In genomic region chr2:131129836-131130235, GRCm38 (mm10) we compare ENCODE assay signal across 15 mouse cellular contexts. TPM values are rescaled to one million over a fixed set of nuclear protein-coding genes. Genes with fewer than 3 reads are reported as not detected.
DNase-seq lines count a peak whose midpoint lies in the region; ATAC-seq and TF ChIP-seq lines count a peak whose summit lies in the region.
"Had no signal": no experiment of that assay in that cellular context is flagged by ENCODE, and none has a peak within 500 bp of the region (broad histone marks: within the 10 kb centered on the region; RNA-seq: fewer than 3 reads in every experiment).

No protein-coding gene starts in this region.

- no peaks in the 10 kb centered on the region for H3K9me3 ChIP-seq in liver, postnatal 0 days (ENCODE audit: low read length)
- no peaks in the 10 kb centered on the region for H3K9me3 ChIP-seq in hindbrain, embryonic 16.5 days (ENCODE audit: control insufficient read depth, low read length)
- H3K9me3 ChIP-seq: embryonic facial prominence, embryonic 12.5 days; midbrain, embryonic 12.5 days had no signal

- TF ChIP-seq CTCF in liver, postnatal 0 days (IDR thresholded peaks at IDR 0.05; ENCODE audit: low read depth): no peak

- no peaks in the 10 kb centered on the region for H3K36me3 ChIP-seq in liver, postnatal 0 days (replicated peaks; ENCODE audit: insufficient read depth, low read length)
- no peaks in the 10 kb centered on the region for H3K36me3 ChIP-seq in hindbrain, embryonic 16.5 days (ENCODE audit: control insufficient read depth, insufficient read depth, low read length)
- H3K36me3 ChIP-seq: midbrain, embryonic 12.5 days had no signal

- ATAC-seq in liver, postnatal 0 days: peak; percentile 63
- no peak for ATAC-seq in hindbrain, embryonic 16.5 days

- H3K4me3 ChIP-seq in liver, postnatal 0 days (ENCODE audit: low read depth, low read length): no peak overlapping the region
- H3K4me3 ChIP-seq in hindbrain, embryonic 16.5 days (ENCODE audit: low read length): no peak overlapping the region
- H3K4me3 ChIP-seq: embryonic facial prominence, embryonic 12.5 days; midbrain, embryonic 12.5 days had no signal

- 0 out of 2 replicates have a peak overlapping the region, but pooled peaks have one; percentile 21 for H3K9ac ChIP-seq in liver, postnatal 0 days (replicated peaks)
- no peak overlapping the region for H3K9ac ChIP-seq in hindbrain, embryonic 16.5 days (ENCODE audit: low read depth, low read length)
- H3K9ac ChIP-seq: embryonic facial prominence, embryonic 12.5 days; midbrain, embryonic 12.5 days had no signal

- peak overlapping the region; percentile 48; the same call in 1 of the 2 replicates for H3K27ac ChIP-seq in liver, postnatal 0 days (ENCODE audit: low read depth)
- H3K27ac ChIP-seq in hindbrain, embryonic 16.5 days (ENCODE audit: low read depth, low read length): no peak overlapping the region
- H3K27ac ChIP-seq: embryonic facial prominence, embryonic 12.5 days; midbrain, embryonic 12.5 days had no signal

- TF ChIP-seq EP300 in liver, postnatal 0 days (IDR thresholded peaks at IDR 0.05; ENCODE audit: low read depth): peak; percentile 23; the same call in 1 of the 2 replicates

- H3K27me3 ChIP-seq in liver, postnatal 0 days (ENCODE audit: insufficient read depth, low read length): no peaks in the 10 kb centered on the region
- H3K27me3 ChIP-seq in hindbrain, embryonic 16.5 days (replicated peaks; ENCODE audit: control insufficient read depth, insufficient read depth, low read length): no peaks in the 10 kb centered on the region
- H3K27me3 ChIP-seq: embryonic facial prominence, embryonic 12.5 days had no signal

- peaks cover 37% of the 10 kb centered on the region for H3K4me1 ChIP-seq in liver, postnatal 0 days (ENCODE audit: insufficient read depth)
- peaks cover 7% of the 10 kb centered on the region for H3K4me1 ChIP-seq in hindbrain, embryonic 16.5 days (ENCODE audit: control insufficient read depth, insufficient read depth, low read depth, low read length)

- peak overlapping the region; percentile 4 for H3K4me2 ChIP-seq in liver, postnatal 0 days (ENCODE audit: low read depth, low read length)
- H3K4me2 ChIP-seq in hindbrain, embryonic 16.5 days (ENCODE audit: low read length): no peak overlapping the region
- H3K4me2 ChIP-seq: midbrain, embryonic 12.5 days had no signal

- DNase-seq in heart, adult 11 months: peak; percentile 97
- no peak for DNase-seq in heart, adult 8-10 months (ENCODE audit: low spot score)
- peak; percentile 14 to 39 for DNase-seq in urinary bladder, postnatal 4 days (ENCODE audit: low spot score in 2 of 2)
- DNase-seq in urinary bladder, postnatal 36 days (ENCODE audit: low spot score in 2 of 2): no peak
- DNase-seq in liver, postnatal 0 days: no peak
- no peak for DNase-seq in T-cell, adult 2 months (ENCODE audit: low spot score)
- no peak for DNase-seq in left cerebral cortex, adult 11 months (ENCODE audit: low spot score)
- DNase-seq: adrenal gland, adult 8-10 months; cerebellum, adult 8-10 months; gastrocnemius, postnatal 14 days; thymus, postnatal 25 days had no signal

- 56% methylated on average over 5 of the region's 5 CpGs for WGBS in liver, postnatal 0 days (ENCODE audit: insufficient replicate concordance)
- 85% methylated on average over 5 of the region's 5 CpGs for WGBS in hindbrain, embryonic 16.5 days

RNA-seq across cellular contexts. Expression of gene Hspa12b, which starts 2.8 kb away (rescaled TPM):
- 10 to 100 TPM; 21.5 to 33.7 (median 31.0) TPM for total RNA-seq in heart, adult 8-10 months (2022)
- polyA plus RNA-seq in liver, postnatal 0 days (2015; fragmentation: Nextera tagmentation; extraction: Ambion mirVana): 0.65 and 0.67 TPM in 2 replicates
- polyA plus RNA-seq in hindbrain, embryonic 16.5 days (2015; fragmentation: Nextera tagmentation; extraction: Ambion mirVana): 6.5 and 6.9 TPM in 2 replicates

RNA-seq across cellular contexts. Expression of gene Gm11037, which starts 3.5 kb away (rescaled TPM):
- not detected for total RNA-seq in heart, adult 8-10 months (2022)
- polyA plus RNA-seq in liver, postnatal 0 days (2015; fragmentation: Nextera tagmentation; extraction: Ambion mirVana): not detected in 2 replicates
- not detected in 2 replicates for polyA plus RNA-seq in hindbrain, embryonic 16.5 days (2015; fragmentation: Nextera tagmentation; extraction: Ambion mirVana)
- total RNA-seq: adrenal gland, adult 8-10 months; gastrocnemius, postnatal 14 days; left cerebral cortex, postnatal 10 days had no signal
- polyA plus RNA-seq: embryonic facial prominence, embryonic 12.5 days; midbrain, embryonic 12.5 days had no signal

RNA-seq across cellular contexts. Expression of gene 1700037H04Rik, which starts 30.0 kb away (rescaled TPM):
- 10 to 100 TPM in 3 of 4 experiments, 1 to 10 TPM in 1; 9.7 to 12.1 (median 10.5) TPM for total RNA-seq in heart, adult 8-10 months (2022)
- 58.1 and 61.6 TPM in 2 replicates for polyA plus RNA-seq in liver, postnatal 0 days (2015; fragmentation: Nextera tagmentation; extraction: Ambion mirVana)
- 86.6 and 92.7 TPM in 2 replicates for polyA plus RNA-seq in hindbrain, embryonic 16.5 days (2015; fragmentation: Nextera tagmentation; extraction: Ambion mirVana)

RNA-seq across cellular contexts. Expression of gene Siglec1, which starts 43.3 kb away (rescaled TPM):
- 1 to 10 TPM in 3 of 4 experiments, under 1 TPM in 1; 0.98 to 2.4 (median 1.5) TPM for total RNA-seq in heart, adult 8-10 months (2022)
- 1.9 and 2.0 TPM in 2 replicates for polyA plus RNA-seq in liver, postnatal 0 days (2015; fragmentation: Nextera tagmentation; extraction: Ambion mirVana)
- polyA plus RNA-seq in hindbrain, embryonic 16.5 days (2015; fragmentation: Nextera tagmentation; extraction: Ambion mirVana): 0.15 and 0.24 TPM in 2 replicates

RNA-seq across cellular contexts. Expression of gene Cenpb, which starts 50.0 kb away (rescaled TPM):
- 10 to 100 TPM; 89.5 to 93.4 (median 90.3) TPM for total RNA-seq in heart, adult 8-10 months (2022)
- 4.2 and 4.8 TPM in 2 replicates for polyA plus RNA-seq in liver, postnatal 0 days (2015; fragmentation: Nextera tagmentation; extraction: Ambion mirVana)
- 11.1 and 11.3 TPM in 2 replicates for polyA plus RNA-seq in hindbrain, embryonic 16.5 days (2015; fragmentation: Nextera tagmentation; extraction: Ambion mirVana)

Comparison
In these comparisons a context has a peak if more than half of its experiments do, and no peak if none do; other contexts are left out.
1. DNase-seq: peak in heart, adult 11 months (single experiment) and urinary bladder, postnatal 4 days (2 of 2); none in heart, adult 8-10 months (single experiment), urinary bladder, postnatal 36 days (0 of 2), liver, postnatal 0 days (single experiment), T-cell, adult 2 months (single experiment) and left cerebral cortex, adult 11 months (single experiment).